Mouse (Mus musculus) embryo, embryonic 11 days (tissue): ENCODE results near the gene Gorasp2.

Experiments
- DNase-seq: peaks from one replicate; pipeline ENCODE4 v3.0.0-alpha.2; 2015

Gene Gorasp2

DNA sequence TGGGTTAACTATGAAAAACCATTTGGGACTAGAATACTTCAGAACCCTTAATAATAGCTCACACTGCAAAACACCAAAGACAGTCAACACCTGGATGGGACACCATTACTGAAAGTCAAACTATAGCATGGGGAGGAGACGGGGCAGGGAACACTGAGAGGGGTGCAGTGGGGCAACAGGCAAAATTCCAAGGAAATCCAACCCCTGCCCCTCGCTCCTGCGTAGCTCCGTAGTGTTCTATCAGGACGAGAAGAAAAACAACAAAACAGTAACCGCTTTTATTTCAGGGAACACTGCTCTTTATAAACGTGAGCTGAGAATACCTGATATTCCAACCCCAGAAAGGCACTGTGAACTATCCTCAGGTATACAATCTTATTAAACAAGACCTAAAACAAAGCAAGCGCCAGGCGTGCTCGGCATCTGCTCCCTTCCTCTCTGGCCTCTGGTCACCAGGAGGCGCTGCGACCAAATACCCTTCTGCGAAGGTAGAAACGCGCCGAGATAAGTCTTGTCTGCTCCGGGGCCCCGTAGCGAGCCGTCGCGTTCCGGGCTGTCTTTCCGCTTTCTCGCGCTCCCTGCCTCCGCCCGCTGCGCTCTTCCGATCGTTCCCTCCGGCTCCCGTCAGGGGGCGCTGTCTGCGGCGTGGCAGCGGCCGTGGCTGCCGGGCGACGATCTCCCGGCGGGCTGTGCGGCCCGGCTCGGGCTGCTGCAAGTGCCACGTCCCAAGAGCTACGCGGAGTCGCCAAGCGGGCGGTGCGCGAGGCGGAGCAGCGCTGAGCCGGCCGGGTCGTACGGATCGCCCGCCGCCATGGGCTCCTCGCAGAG lies at the start of gene Gorasp2:
Gorasp2 (plus strand) TSS at position 690 of the 828 bp plus-strand sequence.
- DNase-seq = peak; percentile 98

DNA sequence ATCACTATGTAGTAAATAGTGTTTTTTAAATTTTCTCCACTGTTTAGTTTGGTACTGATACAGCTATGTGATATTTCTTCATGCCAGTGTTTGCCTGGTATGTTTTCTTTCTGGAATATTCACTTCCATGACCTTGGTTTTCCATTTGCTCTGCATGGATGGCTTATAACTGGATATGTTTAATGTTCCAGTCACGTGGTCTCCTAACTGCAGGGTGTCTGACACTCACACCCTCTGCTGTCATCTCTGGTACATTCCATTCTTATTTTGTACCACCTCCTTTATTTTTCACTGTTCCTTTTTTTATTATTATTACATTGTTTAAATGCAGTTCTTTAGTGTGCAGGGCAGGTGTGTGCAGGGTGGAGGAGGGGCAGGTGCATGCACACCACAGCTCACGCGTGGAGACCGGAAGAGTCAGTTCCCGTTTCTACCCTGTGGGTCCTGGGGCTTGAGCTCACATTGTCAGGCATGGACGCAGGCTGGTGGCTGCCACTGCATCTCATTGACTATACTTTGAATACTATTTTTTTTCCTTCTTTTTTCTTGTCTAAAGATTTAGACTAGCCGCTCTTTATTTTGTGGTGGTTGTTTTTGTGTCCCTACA lies 46.5 kb upstream of the Gorasp2 start:
- DNase-seq = no peak

DNA sequence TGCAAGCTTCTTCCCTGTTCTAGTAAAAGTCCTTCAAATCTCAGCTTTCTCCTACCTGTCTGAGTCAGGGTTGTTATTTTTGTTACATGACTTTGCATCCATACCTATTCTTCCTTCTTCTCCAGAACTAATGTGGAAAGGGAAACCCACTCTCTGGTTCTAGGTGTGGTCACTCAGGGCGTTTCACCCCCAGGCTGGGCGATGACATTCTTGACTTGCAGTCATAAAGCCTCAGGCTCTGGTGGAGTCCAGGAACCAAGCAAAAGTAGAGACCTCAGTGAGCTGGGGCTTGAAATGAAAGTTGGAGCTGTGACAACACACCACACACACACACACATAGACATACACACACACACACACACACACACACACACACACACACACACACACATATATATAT lies 45.3 kb upstream of the Gorasp2 start:
- no peak for DNase-seq

- DNase-seq = no peak
Observed at GRCm38 (mm10) chr2:70616617-70617016, 44.8 kb upstream of the Gorasp2 start.

DNA sequence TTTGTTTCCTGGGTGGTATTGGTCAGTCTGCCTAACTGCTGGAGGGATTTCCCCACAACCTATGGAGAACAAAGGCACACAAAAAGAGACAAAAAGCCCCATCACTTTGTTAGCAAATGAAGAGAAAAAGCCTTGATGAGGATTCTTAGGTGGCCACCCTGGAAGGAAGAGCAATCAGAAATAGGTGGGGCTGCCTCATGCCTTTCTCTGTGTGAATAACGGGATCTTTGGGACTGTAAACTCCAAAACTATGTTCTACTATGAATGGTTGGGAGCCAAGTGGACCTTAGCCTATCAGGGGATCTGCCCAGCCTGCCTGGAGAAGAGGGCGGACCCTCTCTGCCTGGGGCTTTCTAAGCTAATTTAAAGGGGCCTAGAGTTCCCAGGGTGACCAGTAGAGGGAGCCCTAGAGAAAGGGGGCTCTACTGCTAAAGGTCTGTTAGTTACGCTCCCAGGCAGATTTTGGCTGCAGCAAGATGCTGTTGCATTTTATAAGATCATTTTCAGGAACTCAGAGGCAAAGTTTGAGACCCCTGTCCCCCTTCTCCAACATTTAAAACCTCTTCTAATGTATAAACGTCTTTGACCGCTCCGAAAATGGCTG lies 42.0 kb upstream of the Gorasp2 start:
- DNase-seq = no peak

DNA sequence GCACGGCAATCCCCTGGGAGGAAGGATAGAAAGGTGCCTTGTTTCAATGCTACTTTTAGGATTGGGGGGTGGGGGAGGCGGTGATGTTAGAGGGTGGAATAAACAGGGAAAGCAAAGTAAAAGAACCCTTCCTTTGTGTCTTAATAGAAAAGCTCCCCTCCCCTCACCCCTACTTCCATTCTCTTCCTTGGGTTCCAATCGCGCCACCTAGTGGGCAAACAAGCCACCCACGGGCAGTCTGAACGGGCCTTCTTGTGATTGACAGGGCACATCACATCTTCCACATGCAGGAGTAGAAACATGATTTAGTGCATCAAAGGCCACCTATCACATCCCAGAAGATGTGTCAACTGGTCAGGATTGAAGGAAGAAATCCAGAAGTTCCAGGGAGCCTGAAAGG lies 41.2 kb upstream of the Gorasp2 start:
- peak; percentile 85 for DNase-seq

GRCm38 (mm10) chr2:70622244-70622643 lies 39.1 kb upstream of the Gorasp2 start:
- DNase-seq = no peak

- DNase-seq = no peak
Observed at GRCm38 (mm10) chr2:70625761-70626160, 35.6 kb upstream of the Gorasp2 start.

GRCm38 (mm10) chr2:70628397-70628796 lies 33.0 kb upstream of the Gorasp2 start:
- DNase-seq = no peak

DNA sequence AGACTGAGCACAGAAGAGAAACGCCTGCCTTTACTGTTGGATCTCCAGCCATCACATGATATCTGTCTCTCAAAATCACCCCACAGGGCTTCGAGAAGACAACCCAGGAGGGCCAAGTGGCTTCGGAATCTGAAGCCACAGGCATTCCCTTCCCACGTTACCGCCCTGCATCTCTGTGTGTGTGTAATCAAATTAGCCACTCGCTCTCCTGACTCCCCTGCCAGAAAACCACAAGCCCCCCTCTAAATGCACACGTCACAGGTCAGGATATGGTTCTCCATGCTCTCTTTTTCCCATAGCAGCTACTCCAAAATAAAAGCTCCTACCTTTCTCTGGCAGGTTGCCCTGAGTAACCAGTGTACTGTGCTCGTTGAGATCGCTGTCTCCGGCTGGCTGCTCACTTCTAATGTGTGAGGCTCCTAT lies 32.0 kb upstream of the Gorasp2 start:
- peak; percentile 83 for DNase-seq

DNA sequence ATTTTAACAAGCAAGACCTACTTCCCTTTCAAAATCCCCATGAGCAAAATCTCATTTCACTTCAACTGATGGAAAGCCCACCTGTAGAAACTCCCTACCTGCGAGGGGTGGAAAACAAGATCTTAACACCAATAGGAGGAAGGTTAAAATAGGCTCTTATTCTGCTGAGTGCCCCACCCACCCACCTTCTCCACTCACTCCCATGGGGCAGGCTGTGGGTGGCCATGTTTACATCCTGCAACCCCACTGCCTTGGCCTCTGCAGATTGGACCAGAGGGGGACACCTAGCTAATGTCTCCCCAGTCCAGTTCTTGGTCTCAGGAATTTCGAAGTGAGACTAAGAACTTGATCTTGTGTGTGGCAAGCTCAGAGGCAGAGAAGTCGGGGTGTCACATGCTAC lies 31.5 kb upstream of the Gorasp2 start:
- DNase-seq = no peak

GRCm38 (mm10) chr2:70631321-70631720 lies 30.1 kb upstream of the Gorasp2 start:
- DNase-seq = no peak

DNA sequence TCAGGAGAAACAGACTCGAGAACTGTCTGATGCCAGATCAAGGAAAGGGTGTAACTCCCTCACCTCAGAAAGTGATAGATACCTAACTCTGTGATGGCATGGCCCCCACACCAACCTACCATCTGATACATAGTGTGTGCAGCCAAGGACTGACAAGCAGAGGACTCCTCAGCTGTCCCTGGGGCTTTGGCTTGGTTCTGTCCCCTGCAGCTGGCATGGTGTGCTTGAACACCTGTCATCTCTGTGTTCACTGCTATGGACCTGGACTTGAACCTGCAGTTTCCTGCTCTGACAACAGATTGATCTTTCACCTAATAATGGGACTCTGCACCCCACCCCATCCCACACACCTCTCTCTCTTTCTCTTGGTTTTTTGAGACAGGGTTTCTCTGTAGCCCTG lies 29.0 kb upstream of the Gorasp2 start:
- no peak for DNase-seq

- DNase-seq = no peak
Observed at GRCm38 (mm10) chr2:70634028-70634690, 27.2 kb upstream of the Gorasp2 start.

GRCm38 (mm10) chr2:70640968-70641367 lies 20.4 kb upstream of the Gorasp2 start:
- DNase-seq = no peak

DNA sequence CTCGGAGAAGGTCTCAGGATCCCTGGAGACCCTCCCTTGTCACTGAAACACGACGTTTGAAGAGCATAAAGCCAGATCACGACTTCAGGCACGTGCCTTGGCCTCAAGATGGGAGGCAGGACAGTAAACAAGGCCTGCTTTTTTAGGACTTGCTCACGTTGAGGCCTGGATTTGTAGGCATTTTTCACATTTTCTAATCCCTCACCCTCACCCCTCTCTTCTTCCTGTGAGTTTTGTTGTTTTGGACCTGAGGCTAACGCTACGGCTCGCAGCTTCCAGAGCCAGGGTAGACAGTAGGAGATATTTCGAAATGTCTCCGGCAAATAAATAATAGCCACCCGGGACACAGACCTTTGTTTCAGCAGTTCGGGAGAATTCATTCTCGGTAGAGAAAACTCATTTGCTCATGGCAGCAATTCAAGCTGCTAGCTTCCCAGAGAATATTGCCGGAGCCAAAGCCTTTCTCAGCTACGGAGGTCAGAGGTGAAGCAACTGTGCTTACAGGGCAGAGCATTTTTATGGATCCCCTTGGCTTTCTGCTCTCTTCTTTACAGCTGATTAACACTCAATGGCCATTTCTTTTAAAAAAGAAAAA lies 18.3 kb upstream of the Gorasp2 start:
- peak; percentile 36 for DNase-seq

- DNase-seq = no peak
Observed at GRCm38 (mm10) chr2:70645266-70645780, 16.1 kb upstream of the Gorasp2 start.

DNA sequence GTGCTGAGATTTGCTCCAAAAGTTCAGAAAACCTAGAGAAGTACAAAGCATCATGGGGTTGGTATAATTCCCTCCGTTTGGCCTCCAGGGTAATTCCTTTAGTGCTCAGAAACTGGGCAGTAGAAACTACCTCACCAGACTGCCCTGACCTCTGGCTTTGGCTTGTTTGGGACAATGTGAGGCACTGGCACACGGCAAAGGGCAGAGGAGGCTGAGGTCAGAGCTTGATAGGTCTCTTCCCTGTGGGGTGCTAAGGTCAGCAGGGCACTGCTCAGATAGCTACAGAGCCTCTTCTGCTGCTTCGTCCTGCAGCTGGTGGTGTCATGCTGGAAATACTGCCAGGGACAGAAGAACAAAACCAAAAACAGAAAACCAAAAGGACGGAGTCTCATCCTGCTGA lies 13.7 kb upstream of the Gorasp2 start:
- DNase-seq = no peak

DNA sequence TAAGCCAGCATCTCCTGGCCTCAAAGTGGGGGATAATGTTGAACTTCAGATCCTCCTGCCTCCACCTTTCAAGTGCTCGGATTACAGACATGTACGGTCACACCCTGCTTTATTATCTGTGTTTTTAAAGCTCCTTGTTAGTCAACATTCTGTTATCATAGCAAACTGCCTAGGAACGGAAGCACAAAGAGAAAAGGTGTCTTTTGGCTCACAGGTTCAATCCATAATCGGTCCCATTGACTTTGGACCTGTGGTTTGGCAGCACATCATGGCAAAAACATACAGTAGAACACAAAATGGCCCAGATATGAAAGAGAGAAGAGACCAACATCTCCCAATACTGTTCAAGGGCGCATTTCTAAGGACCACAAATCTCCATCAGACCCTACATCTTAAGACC lies 13.1 kb upstream of the Gorasp2 start:
- DNase-seq = no peak

- no peak for DNase-seq
Observed at GRCm38 (mm10) chr2:70649471-70649870, 11.9 kb upstream of the Gorasp2 start.

- DNase-seq = no peak
Observed at GRCm38 (mm10) chr2:70651820-70652219, 9.6 kb upstream of the Gorasp2 start.

DNA sequence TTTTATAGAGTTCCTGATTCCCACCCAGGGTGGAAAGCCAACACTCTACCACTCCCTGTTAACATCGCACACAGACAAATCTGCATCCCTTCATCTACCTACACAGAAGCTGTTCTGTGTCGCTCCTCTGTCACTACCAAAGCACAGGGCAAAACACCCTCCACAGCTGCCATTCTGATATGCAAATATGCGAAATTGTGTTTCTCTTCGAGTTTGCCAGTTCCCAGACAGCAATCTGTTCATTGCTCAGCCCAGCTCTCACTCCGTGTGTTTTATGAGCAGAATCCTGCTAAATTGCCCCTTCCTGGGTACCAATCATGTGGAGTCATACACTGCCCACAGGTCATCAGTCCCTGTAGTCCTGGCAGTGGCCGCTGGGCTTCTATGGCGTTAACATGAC lies 4.3 kb upstream of the Gorasp2 start:
- DNase-seq = no peak
